Mouse (Mus musculus) heart, adult 11 months (tissue): Measurements from ENCODE around the gene Mtr.

Source experiments
- DNase-seq: peaks from one replicate; pipeline ENCODE4 v3.0.0; 2022

Gene Mtr

DNA sequence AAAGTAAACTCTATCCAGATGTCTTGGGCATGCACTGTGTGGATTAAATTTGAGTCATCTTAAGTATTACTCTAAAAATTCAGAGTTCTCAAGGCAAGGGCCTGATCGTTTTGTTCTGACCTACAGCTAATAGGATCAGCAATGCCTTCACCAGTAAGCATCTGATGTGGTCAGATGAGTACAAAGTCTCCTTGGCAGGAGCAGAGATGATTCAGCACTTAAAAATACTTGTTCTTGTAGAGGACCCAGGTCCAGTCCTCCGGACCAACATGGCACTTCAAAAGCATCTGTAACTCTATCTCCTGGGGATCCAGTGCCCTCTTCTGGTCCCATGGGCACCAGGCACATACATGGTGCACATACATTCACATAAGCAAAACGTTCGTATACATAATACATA lies 25.8 kb downstream of the Mtr start:
- no peak for DNase-seq

DNA sequence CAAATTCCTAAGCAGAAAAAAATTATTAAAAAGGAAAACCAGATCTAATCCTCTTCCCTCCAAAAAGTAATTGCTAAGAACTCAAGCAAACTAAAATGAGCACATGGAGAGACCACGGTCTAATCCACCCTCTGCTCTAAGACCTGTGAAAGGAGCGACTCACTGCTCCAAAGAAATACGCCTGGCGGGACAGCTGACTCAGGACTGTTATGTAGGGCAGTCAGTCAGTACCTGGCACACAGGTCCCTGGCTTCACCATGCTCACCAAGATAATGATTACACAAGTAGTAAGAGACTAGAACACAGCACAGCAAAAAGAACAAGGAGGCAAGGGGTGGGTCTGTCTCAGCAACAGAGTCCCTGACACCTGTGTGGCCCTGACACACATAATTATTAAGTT lies 29.7 kb downstream of the Mtr start:
- no peak for DNase-seq

DNA sequence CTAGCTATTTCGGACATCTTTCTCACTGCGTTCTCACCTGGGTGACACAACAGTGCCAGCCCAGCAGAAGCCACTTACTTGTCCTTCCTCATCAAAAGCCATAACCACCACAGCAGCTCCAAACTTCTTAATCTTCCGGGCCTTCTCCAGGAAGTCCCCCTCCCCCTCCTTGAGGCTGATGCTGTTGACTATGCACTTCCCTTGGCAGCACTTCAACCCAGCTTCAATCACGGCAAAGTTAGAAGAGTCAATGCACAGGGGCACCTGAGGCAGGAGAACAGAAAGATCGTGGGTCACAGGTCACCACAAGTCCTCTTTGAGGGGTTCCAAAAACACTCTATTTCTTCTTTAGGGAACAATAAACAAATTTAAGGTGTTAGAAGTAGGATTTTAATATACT lies 30.3 kb downstream of the Mtr start:
- no peak for DNase-seq

DNA sequence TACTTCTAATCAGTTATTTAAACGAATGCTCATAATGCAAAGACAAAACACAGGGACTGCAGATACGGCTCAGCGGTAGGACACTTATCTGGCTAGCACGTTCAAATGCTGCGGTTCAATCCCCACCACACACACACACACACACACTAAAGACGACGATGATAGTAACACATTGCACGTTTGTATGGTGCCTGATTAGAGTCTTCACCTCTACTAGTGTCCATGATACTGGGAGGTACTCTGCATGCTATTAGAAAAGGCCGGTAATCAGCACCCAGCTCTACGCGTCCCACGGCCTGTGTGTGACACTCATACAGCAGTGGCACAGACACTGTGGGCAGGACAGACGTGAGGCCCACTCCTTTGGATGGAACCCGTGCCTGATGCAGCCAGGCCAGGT lies 39.3 kb downstream of the Mtr start:
- no peak for DNase-seq

DNA sequence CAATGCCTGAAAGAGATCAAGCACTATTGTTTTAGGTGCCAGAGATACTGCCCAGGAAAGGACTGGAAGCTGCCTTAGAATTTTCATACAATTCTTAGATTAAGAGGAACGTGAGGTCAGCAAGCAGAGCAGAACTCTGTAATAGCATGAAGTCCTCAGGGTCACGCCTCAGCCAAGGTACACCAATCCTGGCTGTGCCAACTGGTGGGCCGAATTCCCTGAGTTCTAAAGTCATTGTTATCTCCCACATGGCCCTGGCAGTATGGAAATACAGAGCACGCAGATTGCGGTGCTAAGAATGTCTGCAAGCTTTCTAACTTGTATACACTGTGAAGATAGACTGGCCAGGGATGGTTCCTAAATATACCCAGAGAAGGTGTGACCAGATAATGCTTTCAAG lies 43.0 kb downstream of the Mtr start:
- DNase-seq, result no peak

DNA sequence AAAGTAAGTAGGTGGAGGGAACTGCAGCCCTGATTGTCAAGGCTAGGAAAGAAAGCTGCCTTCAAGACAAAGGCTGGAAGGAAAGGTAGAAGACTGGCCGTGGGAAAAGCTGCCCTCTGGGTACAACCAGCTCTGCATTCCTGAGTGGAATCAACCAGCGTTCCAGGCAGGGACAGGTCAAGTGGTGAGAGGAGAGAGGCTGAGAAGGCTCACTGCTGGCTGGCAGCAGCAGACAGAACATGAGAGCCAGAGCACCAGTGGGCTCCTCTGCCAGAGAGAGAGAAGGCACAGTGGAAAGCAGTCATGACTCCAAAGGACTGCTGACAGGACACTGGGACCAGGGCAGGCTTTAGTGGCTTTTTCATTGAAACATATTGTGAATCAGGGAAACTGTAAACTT lies 46.9 kb downstream of the Mtr start:
- peak; percentile 94 for DNase-seq

DNA sequence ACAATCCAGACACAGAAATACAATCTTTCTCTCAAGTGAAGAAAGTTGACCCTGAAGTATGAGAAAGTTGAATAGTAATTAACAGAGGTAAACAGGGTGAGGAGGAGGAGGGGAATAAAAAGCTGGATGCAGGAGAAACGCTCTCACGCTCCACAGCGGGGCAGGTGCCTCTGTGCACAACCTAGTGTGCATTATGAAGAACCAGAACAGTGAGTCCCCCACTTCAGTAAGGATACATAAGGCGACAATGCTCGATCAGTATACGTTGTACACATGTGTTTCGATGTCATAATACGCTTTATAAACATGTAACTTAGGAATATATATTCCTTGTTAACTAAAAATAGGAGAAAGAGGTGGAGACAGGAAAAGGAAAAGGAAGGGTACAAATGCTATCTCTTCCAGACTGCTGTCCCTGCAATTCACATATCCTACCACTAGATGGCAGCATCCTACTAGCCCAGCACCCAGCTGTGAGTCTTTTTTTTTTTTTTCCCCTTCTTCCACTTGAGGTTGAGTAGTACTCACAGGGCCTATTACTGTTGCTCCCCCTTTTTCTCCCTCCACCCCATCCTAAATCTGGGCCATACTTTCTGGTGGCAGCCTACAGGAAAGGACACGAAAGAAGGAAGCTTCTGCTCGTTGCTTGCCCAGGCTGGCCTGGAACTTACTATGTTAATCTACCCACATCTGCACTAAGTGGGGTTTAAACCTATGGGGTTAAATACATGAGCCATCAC lies 47.7 kb downstream of the Mtr start:
- peak; percentile 90 for DNase-seq

DNA sequence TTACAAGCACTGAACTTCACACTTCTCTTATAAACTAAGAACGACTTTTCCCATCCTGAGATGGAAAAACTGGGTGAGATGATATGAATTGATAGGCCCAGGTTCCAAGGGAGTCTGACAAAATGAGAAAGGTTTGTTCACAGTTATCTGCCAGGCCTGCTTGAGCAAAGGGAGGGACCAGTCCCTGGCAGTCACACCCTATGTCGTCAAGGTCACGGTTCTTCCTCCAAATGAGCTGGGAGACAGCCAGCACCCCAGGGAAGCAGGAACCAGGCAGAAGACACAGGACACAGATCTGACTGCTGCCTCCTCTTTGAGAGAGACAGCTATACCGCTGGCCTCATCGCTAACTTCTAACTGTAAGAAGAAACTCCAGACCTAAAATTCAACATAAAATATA lies 57.5 kb downstream of the Mtr start:
- peak; percentile 92 for DNase-seq

DNA sequence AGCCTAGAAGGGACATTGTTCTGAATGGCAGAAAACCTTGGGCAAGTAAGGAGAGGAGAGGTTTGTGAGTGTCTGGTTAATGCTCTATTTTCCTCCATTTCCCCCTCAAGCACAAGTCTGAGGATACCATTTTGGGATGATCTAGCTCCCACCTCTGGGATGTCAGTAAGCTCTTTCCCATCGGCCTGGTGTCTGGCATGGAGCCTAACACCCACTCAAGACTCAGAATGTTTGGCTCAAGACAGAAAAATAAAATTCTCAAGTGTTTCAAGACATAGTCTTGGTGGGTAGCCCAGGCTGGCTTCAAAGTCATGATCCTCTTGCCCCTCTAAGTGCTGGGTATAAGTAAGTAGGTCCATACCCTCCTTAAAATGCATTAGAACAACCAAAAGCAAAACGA lies 59.4 kb downstream of the Mtr start:
- DNase-seq, result no peak

DNA sequence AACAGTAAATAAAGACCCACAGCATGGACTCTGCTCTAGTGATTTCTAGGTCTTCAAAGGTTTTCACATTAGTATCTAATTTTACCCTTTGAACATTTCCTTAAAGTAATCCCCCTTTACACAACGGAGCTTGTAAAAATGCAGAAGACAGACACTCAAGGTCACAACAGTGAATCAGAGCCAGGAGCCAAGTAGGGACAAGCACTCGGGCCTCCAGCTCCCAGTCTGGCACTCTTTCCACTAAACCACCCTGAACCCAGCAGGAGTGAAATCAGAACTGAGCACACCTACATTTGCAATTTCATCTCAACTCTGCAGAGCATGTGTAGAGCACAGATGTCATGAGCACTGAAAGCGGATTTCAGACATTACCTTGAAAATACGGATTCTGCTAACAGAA lies 61.1 kb downstream of the Mtr start:
- DNase-seq, result peak; percentile 90

DNA sequence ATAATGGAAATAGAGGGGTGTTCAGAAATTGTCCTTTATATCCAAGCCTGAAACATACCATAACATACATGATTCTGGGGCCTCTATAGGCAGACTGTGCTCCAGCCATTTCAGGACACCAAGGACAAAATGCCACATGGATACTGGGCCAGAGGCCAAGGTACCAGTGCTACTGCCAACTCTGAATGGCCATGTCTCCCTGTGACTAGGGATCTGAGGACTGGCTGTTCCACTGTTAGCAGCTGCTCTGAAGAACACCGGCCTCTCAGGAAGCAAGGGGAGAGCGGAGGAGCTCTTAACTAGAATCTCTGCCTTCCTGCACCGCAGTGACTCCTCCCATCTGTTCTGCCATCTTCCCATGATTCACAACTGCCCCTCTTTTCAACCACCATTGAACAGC lies 61.9 kb downstream of the Mtr start:
- DNase-seq, result peak; percentile 96

DNA sequence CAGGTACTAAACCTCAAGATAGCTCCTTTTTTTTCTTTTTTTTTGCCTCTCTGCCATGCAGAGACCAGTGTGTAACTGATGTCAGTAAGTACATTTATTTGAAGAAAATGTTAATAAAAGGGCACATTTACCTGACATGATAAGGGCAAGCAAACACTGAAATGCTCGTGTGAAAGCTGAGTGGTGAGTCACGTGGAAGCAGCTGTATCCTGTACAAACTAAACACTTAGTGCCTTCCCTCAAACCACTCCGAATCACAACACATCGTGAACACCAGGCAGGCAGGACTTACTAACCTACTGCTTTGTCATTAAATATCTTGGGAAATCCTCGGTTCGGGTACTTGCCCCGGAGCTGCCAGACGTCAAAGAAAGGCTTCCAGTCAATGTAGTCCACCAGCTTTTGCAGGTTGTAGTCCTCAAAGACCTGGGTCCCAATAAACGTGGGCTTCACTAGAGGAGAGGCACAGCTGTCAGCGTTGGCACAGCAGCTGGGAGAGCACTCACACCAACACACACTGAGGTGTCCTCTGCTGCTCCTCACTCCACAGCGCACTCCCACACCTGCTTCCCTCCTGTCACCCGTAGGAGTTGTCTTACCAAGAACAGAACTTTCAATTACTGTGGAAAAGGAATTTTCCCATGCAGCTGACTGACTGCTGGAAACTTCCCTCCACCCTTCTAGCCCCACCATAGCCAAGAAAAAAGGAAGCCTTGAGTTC lies 62.8 kb downstream of the Mtr start:
- no peak for DNase-seq

DNA sequence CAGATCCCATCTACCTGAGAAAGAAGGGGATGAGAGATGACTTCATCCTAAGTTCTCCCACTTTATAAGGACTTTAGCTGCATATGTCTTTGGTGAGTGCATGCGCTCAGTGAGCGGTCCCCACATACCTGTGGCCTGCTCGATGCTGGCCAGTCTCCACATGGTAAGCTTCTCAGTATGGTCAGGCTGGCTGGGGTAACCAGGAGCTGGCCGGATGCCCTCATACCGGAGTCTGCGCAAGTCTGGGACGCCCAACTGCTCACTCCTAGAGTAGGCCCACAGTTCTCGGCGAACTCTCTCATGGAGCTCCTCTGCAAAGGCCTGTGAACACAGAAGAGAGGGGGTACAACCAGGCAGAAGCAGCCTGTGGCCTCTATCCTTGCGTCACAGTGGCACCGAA lies 68.7 kb downstream of the Mtr start:
- peak; percentile 90 for DNase-seq

DNA sequence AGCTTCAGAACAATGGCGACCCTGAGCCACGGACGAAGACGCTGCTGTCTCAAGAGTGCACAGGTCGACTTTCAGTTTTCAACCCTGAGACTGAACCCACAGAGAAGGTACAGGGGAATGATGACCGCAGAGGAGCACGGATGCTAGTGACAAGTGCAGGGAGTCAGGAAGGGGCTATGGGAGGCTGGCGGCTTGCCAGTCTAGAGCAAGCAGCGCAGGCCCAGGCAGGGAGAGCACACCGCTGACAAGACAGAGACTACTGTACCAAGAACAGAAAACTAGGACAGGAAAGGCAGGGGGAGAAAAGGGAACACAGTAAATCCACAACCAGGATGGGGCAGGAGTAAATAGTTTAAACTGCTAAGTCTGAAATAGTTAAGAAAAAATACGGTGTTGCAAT lies 69.1 kb downstream of the Mtr start:
- no peak for DNase-seq

DNA sequence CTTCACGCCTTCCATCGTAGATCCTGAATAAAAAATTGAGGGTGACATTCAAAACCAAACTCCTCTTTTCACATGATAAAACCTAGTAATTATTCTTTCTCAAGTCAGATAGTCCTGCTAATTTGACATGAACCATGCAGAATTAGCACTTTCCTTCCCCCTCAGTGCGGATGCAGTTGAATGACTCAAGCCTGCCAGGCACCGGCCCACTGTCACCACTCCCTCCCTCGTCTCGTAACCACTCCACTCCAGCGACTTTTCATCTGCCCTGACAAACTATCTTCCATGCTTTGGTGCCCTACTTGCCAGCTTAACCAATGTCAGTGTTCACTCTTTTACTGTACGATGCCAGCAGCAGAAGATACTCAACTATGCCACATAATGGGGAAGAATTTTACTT lies 78.4 kb downstream of the Mtr start:
- DNase-seq, result no peak

DNA sequence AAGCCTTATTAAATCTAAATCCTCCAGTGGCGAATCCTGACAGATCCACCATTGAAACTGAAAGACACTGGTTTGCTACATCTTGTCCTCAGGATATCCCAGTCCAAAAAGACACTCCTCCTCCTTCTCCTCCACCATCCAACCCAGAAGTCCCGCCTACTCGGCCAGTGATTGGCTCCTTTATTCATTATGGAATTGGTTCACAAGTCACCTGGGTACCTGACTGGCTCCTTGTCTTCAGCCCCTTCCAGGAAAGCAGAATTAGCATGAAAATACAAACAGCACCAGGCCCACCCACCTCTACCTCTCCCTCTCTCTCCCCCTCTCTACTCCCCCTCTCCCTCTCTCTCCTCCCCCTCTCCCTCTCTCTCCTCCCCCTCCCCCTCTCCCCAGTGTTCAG lies 81.2 kb downstream of the Mtr start:
- DNase-seq, result no peak

DNA sequence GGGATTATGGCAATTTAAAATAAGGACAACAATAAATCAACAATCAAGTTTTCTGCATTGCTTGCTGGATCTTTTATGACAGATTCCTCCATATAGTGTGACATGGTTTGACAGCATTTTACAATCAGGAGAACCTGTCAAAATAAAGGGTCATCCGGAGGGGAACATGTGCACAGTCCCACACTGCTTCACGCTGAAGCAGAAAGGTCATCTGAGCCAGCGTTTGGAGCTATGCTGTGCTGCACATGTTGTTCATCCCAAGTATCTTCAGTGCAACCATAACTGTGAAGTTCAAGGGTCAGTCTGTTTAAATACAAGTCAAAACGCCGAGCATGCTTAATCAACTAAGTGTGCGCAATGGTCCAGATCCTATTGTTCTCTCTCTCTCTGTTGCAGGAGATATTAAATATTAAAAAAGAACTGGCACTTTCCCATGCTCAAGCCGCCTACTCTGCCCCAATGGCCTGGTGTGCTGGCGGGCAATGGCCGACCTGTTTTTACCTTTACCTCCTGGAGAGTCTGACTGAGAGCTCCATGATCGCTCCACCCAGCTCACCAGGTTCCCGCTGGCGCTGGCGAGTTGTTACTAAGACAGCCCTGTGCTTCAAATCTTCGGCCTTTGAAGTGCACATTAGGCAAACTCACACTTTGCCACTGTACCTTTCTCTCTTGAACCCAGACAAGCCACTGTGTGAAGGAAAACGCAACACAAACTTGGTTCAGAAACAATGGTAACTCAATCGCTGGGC lies 81.8 kb downstream of the Mtr start:
- DNase-seq, result no peak

DNA sequence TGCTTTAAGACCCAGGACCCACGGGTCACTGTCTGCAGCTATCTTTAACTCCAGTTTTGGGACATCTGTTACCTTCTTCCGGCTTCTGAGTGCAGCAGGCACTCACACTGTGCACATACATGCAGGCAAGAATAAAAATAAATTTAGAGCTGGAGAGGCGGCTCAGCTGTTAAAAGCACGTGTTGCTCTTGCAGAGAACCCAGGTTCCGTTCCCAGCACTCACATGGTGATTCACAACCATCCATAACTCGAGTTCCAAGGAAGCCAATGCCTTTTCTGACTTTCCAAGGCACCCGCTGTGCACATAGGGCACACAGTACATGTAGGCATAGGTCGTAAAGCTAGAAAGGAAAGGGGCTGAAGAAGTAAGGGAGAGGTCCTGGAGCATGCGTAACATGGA lies 90.6 kb downstream of the Mtr start:
- DNase-seq, result no peak

DNA sequence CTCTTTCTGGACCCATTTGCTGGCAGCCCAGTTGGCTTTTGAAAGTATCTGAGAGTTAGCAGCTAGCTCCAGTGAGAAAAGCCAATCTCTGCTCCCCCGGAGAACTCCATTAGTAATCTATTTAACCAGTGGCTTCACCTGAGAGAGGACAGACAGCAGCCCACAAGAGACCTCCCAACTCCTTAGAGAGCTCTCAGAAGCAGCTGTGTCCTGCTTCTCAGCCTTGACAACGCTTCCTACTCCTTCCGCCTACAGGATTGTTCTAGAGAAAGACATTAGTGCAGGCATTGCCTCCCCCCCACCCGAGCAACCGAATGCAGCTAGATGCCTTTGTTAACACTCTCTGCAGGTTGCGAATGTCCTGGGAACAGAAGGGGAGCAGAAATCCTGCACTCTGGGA lies 91.5 kb downstream of the Mtr start:
- DNase-seq, result no peak

DNA sequence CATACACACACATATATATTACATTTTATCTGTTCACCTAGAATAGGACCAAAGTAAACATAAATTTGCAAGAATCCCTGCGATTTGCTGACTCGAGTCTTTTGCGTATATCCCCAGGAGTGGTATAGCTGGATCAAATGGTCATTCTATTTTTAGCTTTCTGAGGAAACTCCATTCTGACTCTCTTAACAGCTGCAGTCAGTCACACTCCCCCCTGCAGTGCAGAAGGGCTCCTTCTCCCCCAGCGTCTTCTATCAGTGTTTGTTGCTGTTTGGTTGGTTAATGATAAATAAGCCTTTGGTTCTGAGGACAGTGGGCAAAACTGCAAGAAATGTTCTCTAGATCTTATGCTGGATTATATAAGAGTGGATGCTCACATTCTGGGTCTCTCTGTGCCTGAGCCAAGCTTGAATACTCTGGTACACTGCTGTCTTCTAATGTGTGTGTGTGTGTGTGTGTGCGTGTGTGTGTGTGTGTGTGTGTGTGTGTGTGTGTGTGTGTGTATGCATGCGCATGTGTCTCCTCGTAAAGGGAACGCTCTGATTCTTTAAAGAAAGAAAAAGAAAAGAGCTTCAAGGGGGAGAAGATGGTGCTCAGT lies 92.4 kb downstream of the Mtr start:
- no peak for DNase-seq

DNA sequence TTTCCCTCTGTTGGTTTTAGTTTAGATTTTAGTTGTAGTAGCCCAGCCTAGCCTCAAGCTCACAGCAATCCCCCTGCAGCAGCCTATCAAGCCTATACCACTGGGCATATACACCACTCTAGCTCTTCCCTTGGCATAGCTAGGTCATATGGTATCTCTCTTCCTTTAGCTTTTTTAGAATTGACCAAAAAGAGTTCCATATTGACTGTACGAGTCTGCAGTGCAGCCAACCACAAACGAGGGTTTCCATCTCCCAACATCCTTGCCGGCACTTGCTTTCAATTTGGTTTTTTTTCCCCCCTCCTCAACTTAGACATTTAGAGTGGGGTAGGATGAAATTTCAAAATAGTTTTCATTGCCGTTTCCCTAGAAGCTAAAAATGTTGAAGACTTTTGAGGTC lies 95.5 kb downstream of the Mtr start:
- no peak for DNase-seq

DNA sequence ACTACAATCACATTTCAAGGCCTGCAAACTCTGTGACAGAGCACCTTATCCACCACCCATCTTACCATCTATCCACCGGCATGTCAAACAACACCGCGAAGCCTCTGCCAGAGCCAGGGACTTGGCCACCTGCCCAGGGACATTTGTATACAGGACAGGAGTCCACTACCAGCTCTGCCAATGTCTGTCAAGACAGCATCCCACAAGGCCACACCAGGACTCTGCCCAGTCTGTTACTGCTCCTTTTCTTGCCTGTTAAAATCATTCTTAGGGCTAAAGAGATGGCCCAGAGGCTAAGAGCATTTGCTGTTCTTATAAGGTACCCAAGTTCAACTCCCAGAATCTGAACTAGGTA lies 97.8 kb downstream of the Mtr start:
- peak; percentile 93 for DNase-seq

DNA sequence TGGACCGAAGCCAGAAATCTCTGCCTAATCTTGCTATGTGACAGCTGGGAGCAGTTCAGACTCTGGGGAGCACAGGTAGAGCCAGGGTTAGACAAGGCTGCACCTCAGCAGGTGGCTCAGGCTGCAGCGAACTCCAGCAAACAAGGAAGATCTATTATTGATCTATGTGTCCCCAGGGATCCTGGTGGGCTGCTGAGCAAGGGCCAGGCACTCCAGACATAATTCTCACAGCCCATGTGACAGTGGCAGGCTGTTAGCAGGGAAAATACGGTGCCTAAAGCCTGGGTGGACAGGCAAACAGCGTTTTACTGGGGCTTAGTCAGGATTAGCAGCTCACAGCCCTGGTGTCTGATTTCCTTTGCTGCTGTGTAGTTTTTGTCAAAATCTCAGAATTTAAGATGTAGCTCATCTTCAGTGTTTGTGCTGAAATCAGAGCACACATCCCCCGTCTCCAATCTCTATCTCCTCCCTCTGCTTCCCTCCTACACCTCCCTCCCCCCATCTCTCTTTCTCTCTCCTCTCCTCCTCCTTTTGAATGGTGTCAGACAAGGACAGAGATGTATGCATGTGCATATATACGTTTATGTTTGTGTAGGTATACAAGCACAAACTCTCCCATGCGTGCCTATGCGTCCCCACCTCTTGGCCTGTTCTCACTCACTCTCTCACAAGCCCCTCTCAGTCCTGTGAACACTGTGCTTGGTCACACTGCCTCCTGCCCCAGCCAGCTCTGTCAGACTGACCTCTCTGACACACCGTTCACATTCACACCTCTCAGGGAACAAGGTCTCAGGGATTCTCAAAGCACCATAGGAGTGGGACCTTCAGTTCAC lies 98.4 kb downstream of the Mtr start:
- peak; percentile 89 for DNase-seq
